Mouse (Mus musculus) hindbrain, embryonic 13.5 days (tissue): ENCODE measurements around the gene Nt5c. TPM values are rescaled to one million over a fixed set of nuclear protein-coding genes. Genes with fewer than 3 reads are reported as not detected.
"Not testable (repeated sequence)": the region's sequence is repeated elsewhere in the genome, so short reads cannot be mapped to it uniquely, and the experiment has no call there.

Experiments used
- ATAC-seq: fragments of 200-750 bp; cut with Nextera tagmentation; 2 replicates; pipeline ENCODE4 v1.8.0; 2017; ENCODE audit warnings: moderate TSS enrichment; ENCODE audit not compliant: low FRiP score
- H3K27ac ChIP-seq: fragments of 300-500 bp; sonication (generic); 2 replicates; pipeline ENCODE4 v1.5.1; 2015; ENCODE audit warnings: inconsistent platforms, mild to moderate bottlenecking, moderate library complexity
- H3K27me3 ChIP-seq: fragments of 300-500 bp; sonication (generic); 2 replicates; pipeline ENCODE4 v1.6.1; 2015; ENCODE audit warnings: mild to moderate bottlenecking, inconsistent platforms
- H3K36me3 ChIP-seq: fragments of 300-500 bp; sonication (generic); 2 replicates; pipeline ENCODE4 v1.6.1; 2015; ENCODE audit warnings: mild to moderate bottlenecking, inconsistent platforms
- H3K4me1 ChIP-seq: fragments of 300-500 bp; sonication (generic); replicated peaks from 2 replicates; pipeline ENCODE4 v1.6.1; 2015; ENCODE audit warnings: inconsistent platforms
- H3K4me2 ChIP-seq: fragments of 300-500 bp; sonication (generic); 2 replicates; pipeline ENCODE4 v1.6.1; 2015; ENCODE audit warnings: inconsistent platforms, mild to moderate bottlenecking, moderate library complexity
- H3K4me3 ChIP-seq: fragments of 300-500 bp; sonication (generic); 2 replicates; pipeline ENCODE4 v1.5.1; 2015; ENCODE audit warnings: mild to moderate bottlenecking, inconsistent platforms
- H3K9ac ChIP-seq: fragments of 300-500 bp; sonication (generic); 2 replicates; pipeline ENCODE4 v1.6.1; 2015; ENCODE audit warnings: mild to moderate bottlenecking, inconsistent platforms
- H3K9me3 ChIP-seq: fragments of 300-500 bp; sonication (generic); 2 replicates; pipeline ENCODE4 v1.6.1; 2016; ENCODE audit warnings: inconsistent platforms
- WGBS: fragments of 180-500 bp; shearing (Covaris S2); methylation state at CpG from one replicate; pipeline ENCODE4 v1.1.7; 2015; 5-methylcytosine and 5-hydroxymethylcytosine counted together
- polyA plus RNA-seq: library from polyadenylated mRNA; unstranded; fragments of >200 nt; fragmentation: Nextera tagmentation; extraction: Ambion mirVana; gene quantifications from 2 replicates; pipeline ENCODE4 v1.2.1, GENCODE M21; 2015

Gene Nt5c
- polyA plus RNA-seq, 1 experiment from 2014 or later: 104 TPM

- Histone ChIP-seq H3K4me3 (no peak overlapping the region), H3K9me3 (no peaks in the 10 kb centered on the region), H3K27me3 (0 out of 2 replicates have a peak, but pooled peaks cover 4% of the 10 kb centered on the region), H3K4me1 (peaks cover 6% of the 10 kb centered on the region; the same call in 1 of the 2 replicates), H3K4me2 (no peak overlapping the region), H3K36me3 (no peaks in the 10 kb centered on the region), H3K9ac (no peak overlapping the region), H3K27ac (no peak overlapping the region)
- no peak for ATAC-seq
- 96% methylated on average over 5 of the region's 5 CpGs for WGBS
These were observed 35.5 kb downstream of the Nt5c start for GRCm38 (mm10) chr11:115456182-115456581.

DNA sequence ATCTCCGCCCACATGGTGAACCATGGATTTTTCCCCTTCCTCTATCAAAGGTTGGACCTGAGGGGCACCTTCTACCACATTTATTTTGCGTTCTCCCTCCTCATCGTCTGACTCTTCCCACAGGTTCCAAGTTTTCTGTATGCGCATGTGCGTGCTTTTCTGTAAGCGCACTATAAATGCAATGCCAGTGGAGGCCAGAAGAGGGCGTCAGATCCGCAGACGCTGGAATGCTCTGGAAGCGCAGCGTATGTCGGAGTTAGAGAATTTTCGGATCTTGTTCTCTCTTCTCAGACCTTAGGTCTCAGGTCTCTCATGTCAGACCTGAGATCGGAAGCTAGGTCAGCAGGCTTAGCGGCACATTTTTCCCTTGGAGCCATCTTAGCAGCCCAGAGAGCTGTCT, 36.0 kb downstream of the Nt5c start:
- Histone ChIP-seq H3K4me1 (peaks cover 6% of the 10 kb centered on the region; the same call in 1 of the 2 replicates), H3K4me3 (no peak overlapping the region), H3K27ac (no peak overlapping the region), H3K9me3 (no peaks in the 10 kb centered on the region), H3K27me3 (0 out of 2 replicates have a peak, but pooled peaks cover 4% of the 10 kb centered on the region), H3K4me2 (no peak overlapping the region), H3K36me3 (no peaks in the 10 kb centered on the region), H3K9ac (no peak overlapping the region)
- WGBS: 89% methylated on average over 15 of the region's 15 CpGs
- ATAC-seq: no peak

DNA sequence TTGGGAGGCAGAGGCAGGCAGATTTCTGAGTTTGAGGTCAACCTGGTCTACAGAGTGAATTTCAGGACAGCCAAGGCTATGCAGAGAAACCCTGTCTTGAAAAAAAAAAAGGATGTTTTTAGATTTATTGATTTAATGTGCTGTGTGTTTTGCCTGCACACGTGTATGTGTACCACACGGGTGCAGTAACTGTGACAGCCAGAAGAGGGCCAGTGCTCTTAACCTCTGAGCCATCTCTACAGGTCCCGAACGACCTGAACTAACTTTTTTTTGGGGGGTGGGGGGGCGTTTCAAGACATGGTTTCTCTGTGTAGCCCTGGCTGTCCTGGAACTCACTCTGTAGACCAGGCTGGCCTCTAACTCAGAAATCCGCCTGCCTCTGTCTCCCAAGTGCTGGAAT, 36.8 kb downstream of the Nt5c start:
- not testable (repeated sequence) for H3K27ac ChIP-seq, H3K27me3 ChIP-seq, H3K4me3 ChIP-seq, H3K9me3 ChIP-seq, H3K4me2 ChIP-seq, H3K9ac ChIP-seq, H3K4me1 ChIP-seq, H3K36me3 ChIP-seq, ATAC-seq
- 85% methylated on average over 6 of the region's 6 CpGs for WGBS

GRCm38 (mm10) chr11:115453306-115453705, 38.4 kb downstream of the Nt5c start:
- Histone ChIP-seq H3K27ac (no peak overlapping the region), H3K36me3 (no peaks in the 10 kb centered on the region), H3K9me3 (no peaks in the 10 kb centered on the region), H3K4me1 (peaks cover 6% of the 10 kb centered on the region; the same call in 1 of the 2 replicates), H3K4me3 (no peak overlapping the region), H3K9ac (no peak overlapping the region), H3K4me2 (no peak overlapping the region), H3K27me3 (0 out of 2 replicates have a peak, but pooled peaks cover 6% of the 10 kb centered on the region)
- 80% methylated on average over 4 of the region's 4 CpGs for WGBS
- ATAC-seq: no peak

GRCm38 (mm10) chr11:115452281-115452860, 39.3 kb downstream of the Nt5c start:
- no peak for ATAC-seq
- Histone ChIP-seq H3K27me3 (0 out of 2 replicates have a peak, but pooled peaks cover 6% of the 10 kb centered on the region), H3K4me2 (no peak overlapping the region), H3K4me1 (peaks cover 4% of the 10 kb centered on the region; the same call in 1 of the 2 replicates), H3K4me3 (no peak overlapping the region), H3K9me3 (no peaks in the 10 kb centered on the region), H3K36me3 (no peaks in the 10 kb centered on the region), H3K9ac (no peak overlapping the region), H3K27ac (no peak overlapping the region)
- WGBS: 90% methylated on average over 7 of the region's 7 CpGs

DNA sequence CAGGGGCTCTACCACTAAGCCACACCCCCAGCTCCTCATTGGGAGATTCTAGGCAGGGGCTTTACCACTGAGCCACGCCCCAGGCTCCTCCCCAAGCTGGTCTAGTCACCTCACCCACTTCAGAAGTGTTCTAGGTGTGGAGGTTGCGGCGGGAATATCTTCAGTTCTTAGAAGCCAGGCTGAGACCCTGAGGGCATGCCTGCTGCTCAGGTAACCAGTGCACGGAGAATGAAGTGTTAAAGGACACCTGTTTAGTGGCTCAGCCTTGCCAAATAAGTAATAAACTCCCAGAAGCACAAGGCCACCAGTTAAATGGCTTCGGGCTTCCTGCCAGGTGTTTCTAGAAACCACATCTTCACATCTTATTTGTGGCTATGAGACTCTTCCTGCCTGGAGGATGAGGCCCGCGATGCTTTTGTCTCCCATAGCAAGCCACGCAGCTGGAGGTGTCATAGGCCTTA, 39.9 kb downstream of the Nt5c start:
- 0 out of 2 replicates have a peak, but pooled peaks cover 6% of the 10 kb centered on the region for H3K27me3 ChIP-seq
- H3K27ac ChIP-seq: no peak overlapping the region
- WGBS: 88% methylated on average over 8 of the region's 8 CpGs
- H3K9ac ChIP-seq: no peak overlapping the region
- H3K9me3 ChIP-seq: no peaks in the 10 kb centered on the region
- H3K4me2 ChIP-seq: no peak overlapping the region
- no peak for ATAC-seq
- H3K4me1 ChIP-seq: no peaks in the 10 kb centered on the region
- no peaks in the 10 kb centered on the region for H3K36me3 ChIP-seq
- no peak overlapping the region for H3K4me3 ChIP-seq

GRCm38 (mm10) chr11:115450176-115450575, 41.5 kb downstream of the Nt5c start:
- Histone ChIP-seq H3K27me3 (0 out of 2 replicates have a peak, but pooled peaks cover 6% of the 10 kb centered on the region), H3K4me2 (no peak overlapping the region), H3K4me1 (no peaks in the 10 kb centered on the region), H3K9ac (no peak overlapping the region), H3K36me3 (no peaks in the 10 kb centered on the region), H3K9me3 (no peaks in the 10 kb centered on the region), H3K4me3 (no peak overlapping the region), H3K27ac (no peak overlapping the region)
- 93% methylated on average over 7 of the region's 7 CpGs for WGBS
- no peak for ATAC-seq

DNA sequence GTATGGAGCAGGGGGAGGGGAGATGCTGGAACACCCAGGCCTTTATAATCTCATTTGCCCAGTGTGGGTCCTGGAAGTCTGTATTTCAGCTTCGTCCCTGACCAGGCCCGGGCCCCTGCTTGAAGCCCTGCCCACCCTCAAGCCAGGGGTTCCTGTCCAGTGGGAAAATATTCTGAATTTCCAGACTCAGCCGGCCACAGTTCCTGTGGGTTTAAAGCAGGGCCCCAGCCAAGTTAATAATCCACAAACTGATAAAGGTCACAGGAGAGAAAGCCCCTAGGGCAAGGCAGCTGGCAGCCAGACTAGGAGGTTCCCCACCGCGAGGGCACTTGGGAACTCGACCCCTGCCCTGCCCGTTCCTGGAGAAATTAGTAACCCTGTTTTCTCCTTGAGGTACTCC, 42.7 kb downstream of the Nt5c start:
- no peaks in the 10 kb centered on the region for H3K4me1 ChIP-seq
- H3K4me2 ChIP-seq: no peak overlapping the region
- H3K36me3 ChIP-seq: no peaks in the 10 kb centered on the region
- no peak overlapping the region for H3K4me3 ChIP-seq
- H3K27ac ChIP-seq: no peak overlapping the region
- H3K9ac ChIP-seq: no peak overlapping the region
- H3K27me3 ChIP-seq: 0 out of 2 replicates have a peak, but pooled peaks cover 6% of the 10 kb centered on the region
- WGBS: 55% methylated on average over 7 of the region's 7 CpGs
- no peak for ATAC-seq
- H3K9me3 ChIP-seq: no peaks in the 10 kb centered on the region

DNA sequence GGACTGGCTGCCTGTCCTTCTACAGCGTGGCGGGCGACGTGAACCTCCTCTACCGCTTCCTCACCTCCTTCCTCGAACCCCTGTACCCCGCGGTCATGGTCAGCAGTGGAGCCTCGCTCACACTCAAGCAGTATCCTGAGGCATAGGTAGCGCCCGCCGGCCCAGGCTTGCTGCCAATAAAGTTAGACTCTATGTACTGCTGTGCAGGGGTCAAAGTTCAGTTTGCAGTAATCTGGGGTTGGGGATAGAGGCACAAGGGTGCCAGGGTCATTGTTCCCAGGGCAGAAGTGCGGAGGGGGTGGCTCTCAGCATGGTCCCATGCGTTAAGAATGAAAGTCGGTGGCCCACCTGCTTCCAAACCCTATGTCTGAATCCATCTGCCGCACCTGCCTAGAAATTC, 43.6 kb downstream of the Nt5c start:
- H3K9me3 ChIP-seq: no peaks in the 10 kb centered on the region
- 0 out of 2 replicates have a peak, but pooled peaks cover 3% of the 10 kb centered on the region for H3K27me3 ChIP-seq
- H3K9ac ChIP-seq: no peak overlapping the region
- H3K27ac ChIP-seq: no peak overlapping the region
- H3K4me1 ChIP-seq: no peaks in the 10 kb centered on the region
- H3K4me3 ChIP-seq: no peak overlapping the region
- no peak overlapping the region for H3K4me2 ChIP-seq
- 89% methylated on average over 16 of the region's 16 CpGs for WGBS
- no peak for ATAC-seq
- no peaks in the 10 kb centered on the region for H3K36me3 ChIP-seq

GRCm38 (mm10) chr11:115447321-115447885, 44.3 kb downstream of the Nt5c start:
- Histone ChIP-seq H3K4me2 (no peak overlapping the region), H3K27me3 (0 out of 2 replicates have a peak, but pooled peaks cover 3% of the 10 kb centered on the region), H3K9me3 (no peaks in the 10 kb centered on the region), H3K9ac (no peak overlapping the region), H3K4me3 (no peak overlapping the region), H3K27ac (no peak overlapping the region), H3K4me1 (no peaks in the 10 kb centered on the region), H3K36me3 (no peaks in the 10 kb centered on the region)
- WGBS: 90% methylated on average over 11 of the region's 11 CpGs
- no peak for ATAC-seq

DNA sequence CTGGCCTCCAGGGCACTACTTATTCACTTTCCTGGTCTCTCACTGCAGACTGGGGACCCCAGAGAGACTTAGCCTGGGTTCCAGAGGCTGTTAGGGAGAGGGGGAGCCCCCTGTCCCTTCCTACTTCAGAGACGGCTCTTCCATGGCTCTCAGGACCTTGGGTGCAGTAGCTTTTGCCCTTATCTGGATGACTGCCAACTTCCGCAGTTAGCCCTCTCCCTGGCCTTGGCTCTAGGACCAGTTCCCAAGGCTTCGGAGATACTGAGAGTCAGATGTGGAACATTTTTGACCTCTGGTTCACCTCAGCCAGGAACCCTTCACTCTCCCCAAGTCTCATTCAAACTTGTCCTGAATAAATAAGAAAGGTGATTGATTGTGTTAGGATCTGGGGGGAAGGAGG, 44.8 kb downstream of the Nt5c start:
- ATAC-seq: no peak
- Histone ChIP-seq H3K27me3 (0 out of 2 replicates have a peak, but pooled peaks cover 3% of the 10 kb centered on the region), H3K4me2 (no peak overlapping the region), H3K27ac (no peak overlapping the region), H3K4me1 (no peaks in the 10 kb centered on the region), H3K4me3 (no peak overlapping the region), H3K9me3 (no peaks in the 10 kb centered on the region), H3K36me3 (no peaks in the 10 kb centered on the region), H3K9ac (no peak overlapping the region)
- WGBS: 81% methylated on average over 3 of the region's 3 CpGs

- no peak overlapping the region for H3K4me3 ChIP-seq
- H3K4me2 ChIP-seq: no peak overlapping the region
- H3K9me3 ChIP-seq: no peaks in the 10 kb centered on the region
- H3K9ac ChIP-seq: no peak overlapping the region
- H3K27me3 ChIP-seq: no peaks in the 10 kb centered on the region
- 55% methylated on average over 15 of the region's 15 CpGs for WGBS
- H3K27ac ChIP-seq: no peak overlapping the region
- no peak for ATAC-seq
- H3K36me3 ChIP-seq: no peaks in the 10 kb centered on the region
- H3K4me1 ChIP-seq: peaks cover 4% of the 10 kb centered on the region; the same call in 1 of the 2 replicates
These were observed 50.2 kb downstream of the Nt5c start for GRCm38 (mm10) chr11:115441417-115441816.
